Mouse (Mus musculus) testis, postnatal 10 days (tissue): ENCODE measurements at regions not wholly inside any gene's neighbourhood (a gene's known extent, or its start where the extent isn't known, plus 50 kb on each side); places are given as distances from the start of the nearest gene placed in this dataset.

Experiments used
- DNase-seq: peaks from one replicate; pipeline ENCODE4 v3.0.0; 2021; ENCODE audit warnings: low spot score

GRCm38 (mm10) chr4:29133404-29134307 is 320.7 kb downstream of the Epha7 start:
- peak; percentile 40 for DNase-seq

GRCm38 (mm10) chr4:29135685-29136385 is 322.9 kb downstream of the Epha7 start:
- DNase-seq: no peak

GRCm38 (mm10) chr4:29138771-29139301 is 325.9 kb downstream of the Epha7 start:
- no peak for DNase-seq

GRCm38 (mm10) chr4:29143415-29143814 is 330.5 kb downstream of the Epha7 start:
- DNase-seq: no peak

GRCm38 (mm10) chr4:29145242-29145641 is 332.3 kb downstream of the Epha7 start:
- no peak for DNase-seq

GRCm38 (mm10) chr4:29152134-29152867 is 339.4 kb downstream of the Epha7 start:
- DNase-seq: no peak

GRCm38 (mm10) chr4:29182494-29182893 is 369.6 kb downstream of the Epha7 start:
- no peak for DNase-seq

- DNase-seq: no peak
Measured at GRCm38 (mm10) chr4:29183411-29183810, 370.5 kb downstream of the Epha7 start.

- DNase-seq: no peak
Measured at GRCm38 (mm10) chr4:29183818-29184217, 370.9 kb downstream of the Epha7 start.

- no peak for DNase-seq
Measured at GRCm38 (mm10) chr4:29200976-29201375, 388.0 kb downstream of the Epha7 start.
